29 mouse cellular contexts compared by ENCODE assay signal in the genomic region with DNA sequence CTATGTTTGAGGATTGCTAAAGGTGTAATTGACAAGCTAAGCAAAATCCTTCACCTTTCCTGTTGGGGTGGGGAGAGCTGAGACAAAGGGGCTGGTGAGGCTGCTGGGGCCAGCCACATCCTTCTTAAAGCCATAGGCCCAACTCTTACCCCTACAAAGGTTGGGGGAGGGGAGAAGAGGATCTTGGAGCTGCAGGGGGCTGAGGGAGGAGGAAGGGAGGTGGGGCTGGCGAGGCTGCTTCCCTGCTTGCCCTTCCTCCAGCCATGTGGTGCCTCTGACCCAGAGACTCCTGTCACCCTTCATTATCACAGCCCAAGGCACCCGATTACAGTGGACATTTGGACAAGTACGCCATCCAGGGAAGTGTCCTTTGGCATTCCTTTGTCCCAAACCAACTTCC. TPM values are rescaled to one million over a fixed set of nuclear protein-coding genes. Genes with fewer than 3 reads are reported as not detected.
DNase-seq lines count a peak whose midpoint lies in the region; ATAC-seq and TF ChIP-seq lines count a peak whose summit lies in the region.
"Had no signal": no experiment of that assay in that cellular context is flagged by ENCODE, and none has a peak within 500 bp of the region (broad histone marks: within the 10 kb centered on the region; RNA-seq: fewer than 3 reads in every experiment).

No protein-coding gene starts in this region.

- no peak for TF ChIP-seq POLR2A in ES-Bruce4 (IDR thresholded peaks at IDR 0.05; ENCODE audit: insufficient read depth, low read length)

- H3K27ac ChIP-seq in hindbrain, embryonic 14.5 days, result no peak overlapping the region
- no peak overlapping the region for H3K27ac ChIP-seq in hindbrain, embryonic 16.5 days (ENCODE audit: low read depth, low read length)
- H3K27ac ChIP-seq in ES-Bruce4 (ENCODE audit: insufficient read depth, low read length), result no peak overlapping the region
- H3K27ac ChIP-seq in embryonic facial prominence, embryonic 11.5 days (replicated peaks; ENCODE audit: low read depth, low read length), result no peak overlapping the region
- H3K27ac ChIP-seq: forebrain, embryonic 13.5 days; limb, embryonic 12.5 days; liver, embryonic 14.5 days; lung, embryonic 15.5 days; midbrain, embryonic 15.5 days; neural tube, embryonic 15.5 days had no signal

- TF ChIP-seq EP300 in ES-Bruce4 (IDR thresholded peaks at IDR 0.05; ENCODE audit: insufficient read depth, low read depth, low read length), result 0 out of 2 replicates have a peak, but pooled peaks have one; percentile 77

- H3K4me2 ChIP-seq in hindbrain, embryonic 14.5 days (replicated peaks), result 0 out of 2 replicates have a peak overlapping the region, but pooled peaks have one; percentile 4
- H3K4me2 ChIP-seq in hindbrain, embryonic 16.5 days (ENCODE audit: low read length), result no peak overlapping the region
- no peak overlapping the region for H3K4me2 ChIP-seq in embryonic facial prominence, embryonic 11.5 days (ENCODE audit: low read depth, low read length)
- H3K4me2 ChIP-seq: forebrain, embryonic 13.5 days; limb, embryonic 12.5 days had no signal

- H3K9ac ChIP-seq in hindbrain, embryonic 14.5 days, result no peak overlapping the region
- H3K9ac ChIP-seq in hindbrain, embryonic 16.5 days (ENCODE audit: low read depth, low read length), result no peak overlapping the region
- no peak overlapping the region for H3K9ac ChIP-seq in ES-Bruce4 (ENCODE audit: low read depth, poor library complexity, severe bottlenecking)
- H3K9ac ChIP-seq in embryonic facial prominence, embryonic 11.5 days (replicated peaks; ENCODE audit: low read length), result no peak overlapping the region
- H3K9ac ChIP-seq: forebrain, embryonic 13.5 days; limb, embryonic 12.5 days; liver, embryonic 14.5 days; lung, embryonic 15.5 days; midbrain, embryonic 15.5 days; neural tube, embryonic 15.5 days had no signal

- DNase-seq in hindbrain, embryonic 14.5 days (ENCODE audit: low spot score), result no peak
- DNase-seq in ZHBTc4 (ENCODE audit: low read depth, low spot score), result peak; percentile 77
- DNase-seq in embryonic facial prominence, embryonic 11.5 days (ENCODE audit: low spot score), result peak; percentile 18
- DNase-seq in right cerebral cortex, postnatal 14 days, result no peak
- DNase-seq in layer of hippocampus, postnatal 25 days (ENCODE audit: extremely low spot score in 1 of 2, low spot score in 1 of 2), result no peak
- DNase-seq in heart, adult 9 months (ENCODE audit: low spot score in 2 of 2), result no peak
- DNase-seq: adrenal gland, postnatal 25 days; B cell, adult 2 months; cerebellum, adult 2 months; gastrocnemius, postnatal 10 days; heart, adult 11 months; heart, postnatal 4 days; lung, postnatal 4 days; right cerebral cortex, postnatal 4 days had no signal

- no peak for TF ChIP-seq CTCF in ES-Bruce4 (IDR thresholded peaks at IDR 0.05; ENCODE audit: low read depth, low read length)

- H3K9me3 ChIP-seq in hindbrain, embryonic 14.5 days (ENCODE audit: control insufficient read depth, low read length), result no peaks in the 10 kb centered on the region
- no peaks in the 10 kb centered on the region for H3K9me3 ChIP-seq in hindbrain, embryonic 16.5 days (ENCODE audit: control insufficient read depth, low read length)
- no peaks in the 10 kb centered on the region for H3K9me3 ChIP-seq in ES-Bruce4 (replicated peaks; ENCODE audit: control insufficient read depth, insufficient read depth, low read length, poor library complexity, severe bottlenecking)
- H3K9me3 ChIP-seq in embryonic facial prominence, embryonic 11.5 days (replicated peaks; ENCODE audit: control insufficient read depth, low read length), result no peaks in the 10 kb centered on the region
- H3K9me3 ChIP-seq: forebrain, embryonic 13.5 days; limb, embryonic 12.5 days; lung, embryonic 15.5 days; midbrain, embryonic 15.5 days; neural tube, embryonic 15.5 days had no signal

- WGBS in hindbrain, embryonic 14.5 days, result 38% methylated on average over 3 of the region's 3 CpGs
- 53% methylated on average over 3 of the region's 3 CpGs for WGBS in hindbrain, embryonic 16.5 days
- WGBS in embryonic facial prominence, embryonic 11.5 days, result 26% methylated on average over 3 of the region's 3 CpGs

- no peak for ATAC-seq in hindbrain, embryonic 14.5 days (ENCODE audit: low FRiP score)
- ATAC-seq in hindbrain, embryonic 16.5 days, result no peak
- ATAC-seq in embryonic facial prominence, embryonic 11.5 days (replicated peaks; ENCODE audit: insufficient number of reproducible peaks, low FRiP score, low TSS enrichment, low read depth), result no peak
- ATAC-seq: forebrain, embryonic 13.5 days; intestine, embryonic 16.5 days; midbrain, embryonic 15.5 days; Patski had no signal

- no peak overlapping the region for H3K4me3 ChIP-seq in hindbrain, embryonic 14.5 days (replicated peaks; ENCODE audit: low read length)
- H3K4me3 ChIP-seq in hindbrain, embryonic 16.5 days (ENCODE audit: low read length), result no peak overlapping the region
- no peak overlapping the region for H3K4me3 ChIP-seq in ES-Bruce4 (ENCODE audit: low read depth, low read length)
- H3K4me3 ChIP-seq in embryonic facial prominence, embryonic 11.5 days (ENCODE audit: low read depth, low read length), result no peak overlapping the region
- H3K4me3 ChIP-seq: forebrain, embryonic 13.5 days; limb, embryonic 12.5 days; lung, embryonic 15.5 days; midbrain, embryonic 15.5 days; myocyte; neural tube, embryonic 15.5 days had no signal

- H3K27me3 ChIP-seq in hindbrain, embryonic 14.5 days (ENCODE audit: control insufficient read depth, insufficient read depth, low read length), result peaks cover 8% of the 10 kb centered on the region; the same call in 1 of the 2 replicates
- no peaks in the 10 kb centered on the region for H3K27me3 ChIP-seq in hindbrain, embryonic 16.5 days (replicated peaks; ENCODE audit: control insufficient read depth, insufficient read depth, low read length)
- no peaks in the 10 kb centered on the region for H3K27me3 ChIP-seq in ES-Bruce4 (ENCODE audit: control insufficient read depth, insufficient read depth, low read length, poor library complexity, severe bottlenecking)
- no peaks in the 10 kb centered on the region for H3K27me3 ChIP-seq in embryonic facial prominence, embryonic 11.5 days (ENCODE audit: control insufficient read depth, insufficient read depth, low read length)
- H3K27me3 ChIP-seq: limb, embryonic 12.5 days; lung, embryonic 15.5 days had no signal

- no peaks in the 10 kb centered on the region for H3K36me3 ChIP-seq in hindbrain, embryonic 14.5 days (replicated peaks; ENCODE audit: control insufficient read depth, insufficient read depth)
- H3K36me3 ChIP-seq in hindbrain, embryonic 16.5 days (ENCODE audit: control insufficient read depth, insufficient read depth, low read length), result no peaks in the 10 kb centered on the region
- H3K36me3 ChIP-seq in ES-Bruce4 (ENCODE audit: control insufficient read depth, insufficient read depth, low read length, poor library complexity, severe bottlenecking), result peaks cover 7% of the 10 kb centered on the region; the same call in 1 of the 2 replicates
- H3K36me3 ChIP-seq in embryonic facial prominence, embryonic 11.5 days (replicated peaks; ENCODE audit: control insufficient read depth, insufficient read depth, low read depth, low read length), result no peaks in the 10 kb centered on the region
- H3K36me3 ChIP-seq: lung, embryonic 15.5 days; midbrain, embryonic 15.5 days; neural tube, embryonic 15.5 days had no signal

- H3K4me1 ChIP-seq in hindbrain, embryonic 14.5 days (replicated peaks; ENCODE audit: control insufficient read depth, insufficient read depth, low read length), result peaks cover 10% of the 10 kb centered on the region
- H3K4me1 ChIP-seq in hindbrain, embryonic 16.5 days (ENCODE audit: control insufficient read depth, insufficient read depth, low read depth, low read length), result peaks cover 10% of the 10 kb centered on the region
- H3K4me1 ChIP-seq in ES-Bruce4 (ENCODE audit: control insufficient read depth, insufficient read depth, low read length), result no peaks in the 10 kb centered on the region
- H3K4me1 ChIP-seq in embryonic facial prominence, embryonic 11.5 days (ENCODE audit: control insufficient read depth, insufficient read depth, low read length), result peaks cover 2% of the 10 kb centered on the region

RNA-seq across cellular contexts. Expression of a gene that starts 2.4 kb away (rescaled TPM):
- 4.2 and 4.3 TPM in 2 replicates for polyA plus RNA-seq in hindbrain, embryonic 14.5 days (2014; fragmentation: Nextera tagmentation; extraction: Ambion mirVana)
- polyA plus RNA-seq in hindbrain, embryonic 16.5 days (2015; fragmentation: Nextera tagmentation; extraction: Ambion mirVana), result 3.1 and 4.2 TPM in 2 replicates
- polyA plus RNA-seq in ES-Bruce4 (2011; ENCODE audit: insufficient read depth, insufficient read length, low read depth, missing spikeins), result 105 and 112 TPM in 2 replicates
- polyA plus RNA-seq in embryonic facial prominence, embryonic 11.5 days (2014; fragmentation: Nextera tagmentation; extraction: Ambion mirVana), result 15.0 and 16.6 TPM in 2 replicates
- total RNA-seq in layer of hippocampus, postnatal 25 days (2021), result 1 to 10 TPM in 1 of 2 experiments, under 1 TPM in 1; 0.84 to 1.3 TPM

RNA-seq across cellular contexts. Expression of a gene that starts 19.1 kb away (rescaled TPM):
- polyA plus RNA-seq in hindbrain, embryonic 14.5 days (2014; fragmentation: Nextera tagmentation; extraction: Ambion mirVana), result 78.6 and 79.8 TPM in 2 replicates
- 93.4 and 94.7 TPM in 2 replicates for polyA plus RNA-seq in hindbrain, embryonic 16.5 days (2015; fragmentation: Nextera tagmentation; extraction: Ambion mirVana)
- polyA plus RNA-seq in ES-Bruce4 (2011; ENCODE audit: insufficient read depth, insufficient read length, low read depth, missing spikeins), result 16.5 and 18.0 TPM in 2 replicates
- polyA plus RNA-seq in embryonic facial prominence, embryonic 11.5 days (2014; fragmentation: Nextera tagmentation; extraction: Ambion mirVana), result 68.0 and 68.6 TPM in 2 replicates
- total RNA-seq in layer of hippocampus, postnatal 25 days (2021), result 10 to 100 TPM; 29.1 to 30.9 TPM

RNA-seq across cellular contexts. Expression of a gene that starts 44.8 kb away (rescaled TPM):
- polyA plus RNA-seq in hindbrain, embryonic 14.5 days (2014; fragmentation: Nextera tagmentation; extraction: Ambion mirVana), result 0.12 and 0.14 TPM in 2 replicates
- 0.10 TPM in 1 of 2 replicates, not detected in the other for polyA plus RNA-seq in hindbrain, embryonic 16.5 days (2015; fragmentation: Nextera tagmentation; extraction: Ambion mirVana)
- 5.5 and 5.6 TPM in 2 replicates for polyA plus RNA-seq in ES-Bruce4 (2011; ENCODE audit: insufficient read depth, insufficient read length, low read depth, missing spikeins)
- polyA plus RNA-seq in embryonic facial prominence, embryonic 11.5 days (2014; fragmentation: Nextera tagmentation; extraction: Ambion mirVana), result not detected in 2 replicates
- under 1 TPM in 1 of 2 experiments, not detected in 1; 0.23 TPM for total RNA-seq in layer of hippocampus, postnatal 25 days (2021)
- total RNA-seq: adrenal gland, postnatal 25 days; common myeloid progenitor, adult 5-6 weeks; gastrocnemius, postnatal 10 days; heart, postnatal 4 days had no signal
- polyA plus RNA-seq: forebrain, embryonic 13.5 days; heart, embryonic 14.5 days; intestine, embryonic 16.5 days; kidney, embryonic 16.5 days; large intestine, adult 2 months; limb, embryonic 12.5 days; lung, embryonic 15.5 days; midbrain, embryonic 15.5 days; myocyte had no signal

Comparison
In these comparisons a context has a peak if more than half of its experiments do, and no peak if none do; other contexts are left out.
1. DNase-seq: peak in ZHBTc4 (single experiment) and embryonic facial prominence, embryonic 11.5 days (single experiment); none in hindbrain, embryonic 14.5 days (single experiment), right cerebral cortex, postnatal 14 days (single experiment), layer of hippocampus, postnatal 25 days (0 of 2) and heart, adult 9 months (0 of 2).